Mouse (Mus musculus) embryonic fibroblast, embryonic 13.5 days (primary cell): ENCODE data around the gene Lrp4.

Experiments
- CTCF ChIP-seq: IDR thresholded peaks from 2 replicates; pipeline ENCODE4 v1.5.1; 2011; ENCODE audit warnings: mild to moderate bottlenecking, control low read depth, low read length, moderate library complexity, borderline replicate concordance; ENCODE audit not compliant: insufficient read depth
- POLR2A ChIP-seq: IDR thresholded peaks from 2 replicates; pipeline ENCODE4 v1.6.1; 2011; ENCODE audit warnings: low read depth, mild to moderate bottlenecking, control low read depth, low read length, moderate library complexity

DNA sequence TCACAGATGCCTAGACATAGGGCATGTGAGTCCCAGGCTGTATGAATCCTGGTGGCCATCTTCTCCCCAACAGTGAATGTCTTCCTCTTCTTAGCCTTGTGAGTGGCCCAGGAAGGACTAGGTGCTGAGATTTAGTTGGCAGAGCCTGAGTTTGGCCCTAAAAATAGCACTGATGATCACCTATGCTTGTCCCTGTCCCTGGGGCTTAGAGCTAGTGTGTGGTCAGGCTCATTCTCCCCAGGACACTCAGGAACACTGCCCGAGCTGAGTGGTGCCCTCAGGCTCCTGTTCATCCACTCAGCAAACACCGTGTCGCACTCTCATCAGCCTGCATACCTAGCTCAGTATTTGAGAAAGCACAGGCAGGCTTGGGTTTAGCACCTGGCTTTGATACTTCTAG lies 4.0 kb downstream of the Lrp4 start:
- no peak for TF ChIP-seq CTCF
- no peak for TF ChIP-seq POLR2A
